Mouse (Mus musculus): ENCODE results near the gene Olfr101. TPM values are rescaled to one million over a fixed set of nuclear protein-coding genes. Genes with fewer than 3 reads are reported as not detected.

Gene Olfr101
- total RNA-seq (2021) = not detected
- long read RNA-seq, experiment 1 = 0 reads
- long read RNA-seq, experiment 2 = 0 reads

GRCm38 (mm10) chr17:37304213-37304612 is at the start of gene Olfr101:
TSS of gene Olfr101 (minus strand) at chr17:37304313.
- no peak for DNase-seq
- intact Hi-C loops (cut with DNase I) = no loop called here

DNA sequence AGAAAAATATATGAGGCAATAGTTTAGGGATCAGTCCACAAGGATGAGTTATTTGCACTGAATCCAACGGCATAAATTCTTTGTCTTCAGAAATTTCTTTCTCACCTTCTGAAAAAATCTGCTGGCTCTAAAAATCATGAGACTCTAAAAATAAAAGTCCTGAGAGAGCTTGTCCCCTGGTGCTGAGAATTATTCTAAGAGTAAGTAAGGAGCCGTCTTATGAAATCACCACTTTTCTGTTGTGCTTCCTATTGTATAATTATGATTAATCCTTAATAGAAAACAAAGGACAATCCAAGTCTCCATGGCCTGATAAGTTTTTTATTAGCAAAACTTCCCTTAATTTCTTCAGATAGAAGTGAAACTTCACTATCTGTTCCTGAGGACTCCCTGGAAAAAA is 35.5 kb upstream of the Olfr101 start, which contains the start of gene Olfr103:
Olfr103 (minus strand) TSS at position 101 of the 400 bp plus-strand sequence.
- intact Hi-C loops (cut with DNase I) = no loop called here
- DNase-seq = no peak

GRCm38 (mm10) chr17:37316954-37317353 is 12.8 kb upstream of the Olfr101 start, which contains the start of gene Olfr102:
TSS of gene Olfr102 (minus strand) at chr17:37317054.
- no peak for DNase-seq
- intact Hi-C loops (cut with DNase I) = no loop called here

DNA sequence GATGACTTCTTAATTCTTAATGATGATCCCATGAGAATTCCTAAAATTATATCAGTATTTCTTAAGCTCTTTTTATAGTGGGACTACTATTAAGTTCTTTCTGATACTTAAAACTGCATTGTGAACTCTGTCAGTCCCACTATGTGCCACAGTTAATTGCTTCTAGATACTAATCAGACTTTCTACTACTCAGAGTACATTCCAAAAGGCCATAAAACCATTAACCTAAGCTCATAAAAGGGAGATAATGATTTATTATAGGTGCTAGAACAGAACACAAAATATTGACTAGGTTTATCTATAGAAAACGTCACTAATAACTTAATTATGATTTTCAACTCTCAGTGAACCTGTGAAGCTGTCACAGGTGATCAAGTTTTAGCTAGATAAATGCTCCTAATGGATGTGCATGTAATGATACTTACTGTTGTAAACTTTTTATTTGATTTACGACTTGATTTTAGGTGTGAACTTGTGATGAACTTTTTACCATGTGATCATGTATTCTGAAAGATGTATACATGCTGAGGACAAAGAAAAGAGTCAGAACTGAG is 6.1 kb upstream of the Olfr101 start:
- intact Hi-C loops (cut with DNase I) = no loop called here
- no peak for DNase-seq

GRCm38 (mm10) chr17:37308483-37308882 is 4.4 kb upstream of the Olfr101 start:
- intact Hi-C loops (cut with DNase I) = no loop called here

GRCm38 (mm10) chr17:37283360-37283759 is 20.8 kb downstream of the Olfr101 start, which contains the start of gene Olfr99:
TSS of gene Olfr99 (minus strand) at chr17:37283460.
- intact Hi-C loops (cut with DNase I) = no loop called here
- no peak for DNase-seq

More at GRCm38 (mm10) chr17:37308483-37308882, 4.4 kb upstream of the Olfr101 start:
- no peak for DNase-seq

DNA sequence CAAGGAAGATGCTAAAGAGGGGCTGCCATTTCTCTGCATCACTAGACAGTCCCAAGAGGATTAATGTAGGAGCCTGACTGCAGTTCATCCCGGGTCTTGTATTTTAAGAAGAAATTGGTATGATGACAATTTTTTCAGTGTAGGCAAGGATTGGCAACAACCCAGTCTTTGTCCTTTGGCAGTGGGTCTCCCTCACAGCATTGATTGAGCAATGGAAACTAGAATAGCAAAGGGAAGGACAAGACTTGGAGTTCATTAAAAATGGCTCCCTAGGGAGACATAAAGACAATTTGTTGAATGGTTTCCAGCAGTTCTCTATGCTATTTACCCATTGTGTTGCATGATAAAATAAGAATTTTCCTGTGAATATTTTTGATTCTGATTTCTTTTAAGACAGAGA is 23.8 kb downstream of the Olfr101 start:
- no peak for DNase-seq
- intact Hi-C loops (cut with DNase I) = no loop called here

DNA sequence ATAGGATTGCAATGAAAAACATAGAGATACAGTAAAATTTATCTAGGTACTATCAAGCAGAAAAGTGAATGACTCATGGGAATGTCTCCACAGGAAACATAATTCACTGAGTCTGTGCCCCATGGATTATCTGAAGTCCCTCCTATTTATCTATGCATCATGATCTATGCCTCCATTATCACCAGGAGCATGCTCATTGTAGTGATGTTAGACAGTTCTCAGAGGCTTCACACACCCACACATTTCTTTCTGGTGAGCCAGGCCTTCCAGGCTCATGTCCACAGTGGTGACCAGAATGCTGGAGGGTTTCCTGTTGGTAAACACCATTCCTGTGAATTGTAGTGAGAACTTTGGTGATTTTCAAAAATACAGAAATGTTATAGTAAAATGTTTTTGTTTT is 27.5 kb downstream of the Olfr101 start:
- intact Hi-C loops (cut with DNase I) = no loop called here
- DNase-seq = no peak

- DNase-seq = no peak
- intact Hi-C loops (cut with DNase I) = no loop called here
Measured at GRCm38 (mm10) chr17:37275626-37276248, 28.4 kb downstream of the Olfr101 start.

GRCm38 (mm10) chr17:37270702-37271092 is 33.4 kb downstream of the Olfr101 start:
- peak; percentile 36 to 47 for DNase-seq
- intact Hi-C loops (cut with DNase I) = no loop called here

DNA sequence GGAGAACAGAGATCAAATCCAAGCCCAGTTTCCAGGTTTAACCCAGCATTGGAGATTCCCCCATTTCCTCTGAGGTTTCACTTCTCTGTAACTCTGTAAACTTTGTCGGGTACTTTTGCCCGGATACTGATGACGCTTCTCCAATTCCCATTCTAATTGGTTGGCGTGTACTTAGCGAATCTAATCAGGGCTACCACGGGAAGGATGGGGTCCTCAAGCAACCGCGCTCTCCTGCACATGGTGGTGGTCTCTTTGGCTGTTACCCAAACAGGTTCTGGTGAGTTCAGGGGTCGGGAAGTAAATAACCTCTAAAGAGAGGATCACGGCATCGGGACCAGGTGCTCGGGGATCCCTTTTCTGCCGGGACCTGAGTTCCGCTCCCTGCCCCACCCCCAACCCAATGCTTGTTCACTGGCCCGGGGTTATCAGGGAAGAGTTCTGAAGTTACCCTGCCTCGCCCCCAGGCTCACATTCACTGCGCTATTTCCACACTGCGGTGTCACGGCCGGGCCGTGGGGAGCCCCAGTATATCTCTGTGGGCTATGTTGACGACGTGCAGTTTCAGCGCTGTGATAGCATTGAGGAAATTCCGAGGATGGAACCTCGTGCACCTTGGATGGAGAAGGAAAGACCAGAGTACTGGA is 33.9 kb downstream of the Olfr101 start, which contains the start of gene H2-M3:
H2-M3 (plus strand) TSS at position 163 of the 644 bp plus-strand sequence.
- intact Hi-C loops (cut with DNase I) = no loop called here
- peak; percentile 86 to 93 for DNase-seq

GRCm38 (mm10) chr17:37263626-37264025 is 40.5 kb downstream of the Olfr101 start, which contains the start of gene Olfr98:
TSS of gene Olfr98 (minus strand) at chr17:37263749.
- no peak for DNase-seq
- intact Hi-C loops (cut with DNase I) = no loop called here

GRCm38 (mm10) chr17:37250544-37250943 is 53.6 kb downstream of the Olfr101 start:
- no peak for DNase-seq

DNA sequence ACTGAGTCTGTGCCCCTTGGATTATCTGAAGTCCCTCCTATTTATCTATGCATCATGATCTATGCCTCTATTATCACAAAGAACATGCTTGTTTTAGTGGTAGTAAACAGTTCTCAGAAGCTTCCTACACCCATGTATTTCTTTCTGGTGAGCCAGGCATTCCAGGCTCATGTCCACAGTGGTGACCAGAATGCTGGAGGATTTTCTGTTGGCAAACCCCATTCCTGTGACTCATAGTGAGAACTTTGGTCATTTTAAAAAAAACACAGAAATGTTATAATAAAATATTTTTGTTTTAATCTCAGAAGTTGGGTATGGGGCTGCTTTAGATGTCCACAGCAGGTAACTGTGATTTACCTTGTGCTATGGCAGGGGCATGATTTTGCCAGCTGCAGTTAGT is 54.7 kb downstream of the Olfr101 start:
- intact Hi-C loops (cut with DNase I) = no loop called here
- no peak for DNase-seq

More at GRCm38 (mm10) chr17:37250544-37250943, 53.6 kb downstream of the Olfr101 start:
- intact Hi-C loops (cut with DNase I) = no loop called here

Other genes starting within 250 kb of the Olfr101 start
- not detected for gene Olfr90, start 215.8 kb downstream of the Olfr101 start, total RNA-seq (2021)
- not detected for gene Olfr91, start 206.0 kb downstream of the Olfr101 start, total RNA-seq (2021)
- not detected for gene Olfr92, start 184.2 kb downstream of the Olfr101 start, total RNA-seq (2021)
- gene Olfr93, start 142.8 kb downstream of the Olfr101 start, total RNA-seq (2021) = not detected
- under 1 TPM in 1 of 2 experiments, not detected in 1; 0.80 TPM for gene Ubd, start 110.4 kb downstream of the Olfr101 start, total RNA-seq (2021)
- gene Olfr94, start 103.3 kb downstream of the Olfr101 start, total RNA-seq (2021) = not detected
- not detected for gene Olfr95, start 91.2 kb downstream of the Olfr101 start, total RNA-seq (2021)
- gene Olfr96, start 84.2 kb downstream of the Olfr101 start, total RNA-seq (2021) = not detected
- gene Olfr97, start 67.0 kb downstream of the Olfr101 start, total RNA-seq (2021) = not detected
- not detected for gene Olfr98, start 40.6 kb downstream of the Olfr101 start, total RNA-seq (2021)
- gene H2-M3, start 34.1 kb downstream of the Olfr101 start, total RNA-seq (2021) = 1 to 10 TPM; 2.3 to 2.4 TPM
- not detected for gene Olfr99, start 20.9 kb downstream of the Olfr101 start, total RNA-seq (2021)
- not detected for gene Olfr102, start 12.7 kb upstream of the Olfr101 start, total RNA-seq (2021)
- gene Olfr103, start 35.4 kb upstream of the Olfr101 start, total RNA-seq (2021) = not detected
- gene Olfr104-ps, start 55.3 kb upstream of the Olfr101 start, total RNA-seq (2021) = not detected
- gene Olfr105-ps, start 74.7 kb upstream of the Olfr101 start, total RNA-seq (2021) = not detected
- gene Olfr106-ps, start 86.1 kb upstream of the Olfr101 start, total RNA-seq (2021) = not detected
- not detected for gene Olfr107, start 94.9 kb upstream of the Olfr101 start, total RNA-seq (2021)
- not detected for gene Olfr108, start 141.2 kb upstream of the Olfr101 start, total RNA-seq (2021)
- not detected for gene Olfr109, start 154.6 kb upstream of the Olfr101 start, total RNA-seq (2021)
- gene H2-M2, start 179.2 kb upstream of the Olfr101 start, total RNA-seq (2021) = under 1 TPM in 1 of 2 experiments, not detected in 1; 0.49 TPM
- not detected for gene Olfr110, start 188.2 kb upstream of the Olfr101 start, total RNA-seq (2021)
- not detected for gene Olfr111, start 203.7 kb upstream of the Olfr101 start, total RNA-seq (2021)